Mouse (Mus musculus): ENCODE data around the gene Prdm5.

GRCm38 (mm10) chr6:65888835-65889234 is 110.0 kb downstream of the Prdm5 start:
- TF ChIP-seq TAL1 (IDR thresholded peaks at IDR 0.05; ENCODE audit: low read length) (no peak), GATA1 (IDR thresholded peaks at IDR 0.05; ENCODE audit: low read length) (no peak)

Data from erythroblast, embryonic 14.5 days (primary cell).